Mouse (Mus musculus) intestine, postnatal 0 days (tissue): Measurements from ENCODE around the gene Cyb561d2. TPM values are rescaled to one million over a fixed set of nuclear protein-coding genes. Genes with fewer than 3 reads are reported as not detected.

Source experiments
- ATAC-seq: fragments of 200-750 bp; cut with Nextera tagmentation; 2 replicates; pipeline ENCODE4 v1.8.0; 2017; ENCODE audit warnings: mild to moderate bottlenecking, moderate TSS enrichment, moderate library complexity
- H3K27ac ChIP-seq: fragments of 300-500 bp; sonication (generic); 2 replicates; pipeline ENCODE4 v1.5.1; 2014; ENCODE audit warnings: mild to moderate bottlenecking, low read depth, low read length, moderate library complexity
- H3K27me3 ChIP-seq: fragments of 300-500 bp; sonication (generic); replicated peaks from 2 replicates; pipeline ENCODE4 v1.6.1; 2014; ENCODE audit warnings: low read length, mixed read lengths; ENCODE audit not compliant: control insufficient read depth, insufficient read depth
- H3K36me3 ChIP-seq: fragments of 300-500 bp; sonication (generic); 2 replicates; pipeline ENCODE4 v1.6.1; 2014; ENCODE audit warnings: mild to moderate bottlenecking, moderate library complexity; ENCODE audit not compliant: control insufficient read depth, insufficient read depth
- H3K4me1 ChIP-seq: fragments of 300-500 bp; sonication (generic); replicated peaks from 2 replicates; pipeline ENCODE4 v1.6.1; 2014; ENCODE audit warnings: antibody characterized with exemption, low read length, mixed read lengths; ENCODE audit not compliant: control insufficient read depth, insufficient read depth
- H3K4me2 ChIP-seq: fragments of 300-500 bp; sonication (generic); replicated peaks from 2 replicates; pipeline ENCODE4 v1.6.1; 2014; ENCODE audit warnings: low read depth, mild to moderate bottlenecking, moderate library complexity
- H3K4me3 ChIP-seq: fragments of 300-500 bp; sonication (generic); 2 replicates; pipeline ENCODE4 v1.5.1; 2014; ENCODE audit warnings: low read depth, low read length
- H3K9ac ChIP-seq: fragments of 300-500 bp; sonication (generic); 2 replicates; pipeline ENCODE4 v1.6.1; 2014; ENCODE audit warnings: mild to moderate bottlenecking, low read depth, low read length
- H3K9me3 ChIP-seq: fragments of 300-500 bp; sonication (generic); 2 replicates; pipeline ENCODE4 v1.6.1; 2016; ENCODE audit warnings: mixed run types; ENCODE audit not compliant: control insufficient read depth
- CTCF ChIP-seq: sonication (generic); IDR thresholded peaks from 2 replicates; pipeline ENCODE4 v1.5.1; 2016; ENCODE audit warnings: low read depth, mild to moderate bottlenecking, control low read depth, antibody characterized with exemption, moderate library complexity
- WGBS: fragments of 180-500 bp; shearing (Covaris S2); extraction: QIAGEN DNeasy Blood & Tissue Kit; methylation state at CpG from one replicate; pipeline ENCODE4 v1.1.7; 2014; 5-methylcytosine and 5-hydroxymethylcytosine counted together
- polyA plus RNA-seq: library from polyadenylated mRNA; unstranded; fragments of >200 nt; fragmentation: Nextera tagmentation; extraction: Ambion mirVana; gene quantifications from 2 replicates; pipeline ENCODE4 v1.2.1, GENCODE M21; 2015

The Cyb561d2 gene
- polyA plus RNA-seq = 36.3 and 38.9 TPM in 2 replicates

DNA sequence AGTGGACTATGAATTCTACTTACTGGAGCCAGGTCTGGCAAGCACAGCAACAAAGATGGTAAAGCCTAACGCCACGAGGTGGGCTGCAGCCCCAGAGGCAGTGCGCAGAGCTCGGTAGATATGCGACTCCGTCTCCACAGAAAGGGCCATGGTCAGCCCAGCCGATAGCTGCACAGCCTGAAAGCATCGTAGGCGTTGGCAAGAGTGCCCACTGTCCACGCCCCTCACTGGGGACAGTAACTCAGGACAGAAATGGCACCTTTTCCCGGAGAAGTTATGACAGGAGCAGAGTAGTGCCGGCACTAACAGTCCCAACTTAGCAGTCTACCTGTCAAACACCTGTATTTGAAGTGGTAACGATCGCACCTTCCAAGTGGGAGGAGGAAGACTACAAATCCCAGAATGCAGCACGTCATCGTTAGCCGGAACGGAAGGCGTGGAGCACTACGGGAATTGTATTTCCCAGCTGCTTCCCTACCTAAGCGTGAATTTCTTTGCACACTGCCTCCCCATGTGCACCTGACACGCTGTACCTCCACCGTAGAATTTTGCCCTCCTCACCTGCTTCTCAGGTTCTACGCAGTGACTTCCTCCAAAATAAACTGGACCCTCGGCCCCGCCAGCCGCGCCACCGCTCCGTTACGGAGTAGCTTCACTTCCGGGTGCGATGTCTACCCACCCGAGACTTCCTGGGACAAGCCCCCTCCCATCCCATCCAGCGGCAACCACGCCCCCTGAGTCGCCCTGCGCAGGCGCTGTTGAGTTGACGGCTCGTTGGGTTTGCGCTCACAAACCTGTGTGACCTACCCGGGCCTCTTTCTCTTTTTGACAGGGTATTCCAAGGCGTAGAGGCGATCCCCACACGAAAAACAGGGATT lies at the start of gene Cyb561d2, which contains the start of gene Nprl2:
Gene Cyb561d2, minus strand, starts transcription at position 720 of the 878 bp plus-strand sequence.
Gene Nprl2, plus strand, starts transcription at position 753 of the 878 bp plus-strand sequence.
- Histone ChIP-seq H3K36me3 (peaks cover 38% of the 10 kb centered on the region), H3K9ac (peak within 1 kb of the TSS; percentile 57), H3K4me1 (peaks cover 1% of the 10 kb centered on the region), H3K4me2 (peak within 1 kb of the TSS; percentile 85), H3K9me3 (no peaks in the 10 kb centered on the region), H3K27me3 (no peaks in the 10 kb centered on the region), H3K4me3 (peak within 1 kb of the TSS; percentile 69), H3K27ac (no peak within 1 kb of the TSS; the same call in 1 of the 2 replicates)
- ATAC-seq = peak; percentile 85
- no peak; the same call in 1 of the 2 replicates for TF ChIP-seq CTCF
- WGBS = under 1% methylated on average over 46 of the region's 46 CpGs

DNA sequence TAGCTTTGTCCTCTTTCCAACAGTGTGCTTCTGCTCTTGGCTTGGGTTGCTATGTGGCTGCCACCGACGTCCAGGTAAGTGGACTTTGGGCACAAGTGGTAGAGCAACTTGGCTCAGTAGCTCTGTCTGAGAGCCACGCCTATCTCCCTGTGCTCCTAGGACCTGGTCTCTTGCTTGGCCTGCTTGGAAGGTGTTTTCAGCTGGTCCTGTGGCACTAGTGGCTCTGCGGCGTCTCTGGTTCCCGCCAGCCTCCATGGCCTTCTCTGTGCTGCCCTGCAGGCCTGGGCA lies 48.7 kb upstream of the Cyb561d2 start:
- H3K9me3 ChIP-seq = no peaks in the 10 kb centered on the region
- H3K4me1 ChIP-seq = peaks cover 4% of the 10 kb centered on the region; the same call in 1 of the 2 replicates
- no peaks in the 10 kb centered on the region for H3K27me3 ChIP-seq
- H3K27ac ChIP-seq = peak overlapping the region; percentile 95
- peak overlapping the region; percentile 26; the same call in 1 of the 2 replicates for H3K9ac ChIP-seq
- TF ChIP-seq CTCF = no peak
- H3K36me3 ChIP-seq = peaks cover 37% of the 10 kb centered on the region
- ATAC-seq = peak; percentile 20; the same call in 1 of the 2 replicates
- H3K4me2 ChIP-seq = peak overlapping the region; percentile 60
- peak overlapping the region; percentile 26 for H3K4me3 ChIP-seq
- 47% methylated on average over 6 of the region's 6 CpGs for WGBS

DNA sequence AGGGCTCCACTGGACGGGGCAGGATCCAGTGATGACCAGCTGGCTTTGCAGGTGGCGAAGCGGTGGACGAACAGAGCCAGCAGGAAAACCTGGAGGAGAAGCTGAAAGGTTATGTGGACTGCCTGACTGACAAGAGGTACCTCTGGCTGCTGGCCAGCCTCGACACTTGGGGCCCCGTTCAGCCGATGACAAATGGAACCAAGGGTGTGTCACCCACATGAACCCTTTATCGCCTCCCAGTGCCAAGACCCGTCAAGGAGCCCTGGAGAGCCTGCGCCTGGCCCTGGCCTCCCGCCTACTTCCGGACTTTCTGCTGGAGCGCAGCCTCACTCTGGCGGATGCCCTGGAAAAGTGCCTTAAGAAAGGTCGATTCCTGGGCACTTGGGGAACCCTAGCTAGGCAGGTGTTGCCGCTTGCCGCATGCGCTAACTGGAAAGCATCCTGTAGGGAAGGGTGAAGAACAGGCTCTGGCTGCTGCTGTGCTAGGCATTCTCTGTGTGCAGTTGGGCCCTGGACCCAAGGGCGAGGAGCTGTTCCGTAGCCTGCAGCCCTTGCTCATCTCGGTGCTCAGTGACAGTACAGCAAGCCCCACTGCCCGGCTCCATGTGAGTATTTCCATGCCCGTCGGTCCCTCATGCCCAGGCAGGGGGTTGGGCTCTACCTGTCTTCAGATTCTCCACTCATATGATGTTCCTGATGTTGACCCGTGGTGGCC lies 48.2 kb upstream of the Cyb561d2 start:
- peak overlapping the region; percentile 26 for H3K4me3 ChIP-seq
- H3K9ac ChIP-seq = peak overlapping the region; percentile 26; the same call in 1 of the 2 replicates
- no peaks in the 10 kb centered on the region for H3K9me3 ChIP-seq
- ATAC-seq = peak; percentile 42
- WGBS = 49% methylated on average over 25 of the region's 25 CpGs
- peaks cover 4% of the 10 kb centered on the region; the same call in 1 of the 2 replicates for H3K4me1 ChIP-seq
- peaks cover 37% of the 10 kb centered on the region for H3K36me3 ChIP-seq
- H3K27ac ChIP-seq = peak overlapping the region; percentile 95
- peak overlapping the region; percentile 60 for H3K4me2 ChIP-seq
- peak; percentile 54 for TF ChIP-seq CTCF
- no peaks in the 10 kb centered on the region for H3K27me3 ChIP-seq

DNA sequence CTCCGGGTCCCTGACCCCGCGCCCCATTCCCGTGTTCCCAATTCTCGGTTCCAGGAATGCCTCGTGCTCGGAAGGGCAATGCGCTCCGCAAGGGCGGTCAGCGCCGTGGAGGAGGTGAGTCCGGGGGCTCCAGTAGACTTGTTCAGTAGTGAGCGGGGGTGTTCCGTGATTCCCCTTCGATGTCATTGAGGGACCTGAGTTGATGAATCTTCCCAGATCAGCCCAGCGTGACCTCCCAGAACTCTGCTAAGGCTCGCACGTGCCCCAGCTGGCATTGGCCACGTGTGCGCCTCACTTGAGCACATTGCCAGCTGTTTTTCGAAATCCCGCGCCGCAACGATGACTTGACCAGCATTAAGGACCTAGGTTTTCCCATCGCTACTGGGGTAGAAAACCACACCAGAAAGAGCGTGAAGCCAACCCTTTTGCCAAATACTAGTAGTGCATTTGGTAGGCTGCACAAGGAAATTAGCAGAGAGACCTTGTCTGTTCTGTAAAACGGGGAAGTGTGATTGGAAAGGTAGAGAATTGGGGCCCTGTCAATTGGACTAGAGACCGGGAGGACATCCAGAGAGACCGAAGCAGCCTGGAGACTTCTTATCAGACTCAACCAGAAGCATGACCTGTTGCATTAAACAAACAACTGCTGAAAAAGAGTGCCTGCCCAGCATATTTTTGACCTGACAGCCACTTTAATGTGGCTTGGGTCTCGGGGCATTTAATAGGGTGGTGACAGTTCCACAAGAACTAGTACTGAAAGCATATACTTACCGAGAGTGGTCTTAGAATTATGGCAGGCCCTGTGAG lies 46.0 kb upstream of the Cyb561d2 start:
- H3K4me2 ChIP-seq = peak overlapping the region; percentile 87
- no peak for TF ChIP-seq CTCF
- H3K36me3 ChIP-seq = peaks cover 41% of the 10 kb centered on the region
- no peaks in the 10 kb centered on the region for H3K9me3 ChIP-seq
- H3K9ac ChIP-seq = peak overlapping the region; percentile 47
- H3K27me3 ChIP-seq = no peaks in the 10 kb centered on the region
- H3K4me1 ChIP-seq = peaks cover 4% of the 10 kb centered on the region; the same call in 1 of the 2 replicates
- peak; percentile 2; the same call in 1 of the 2 replicates for ATAC-seq
- peak overlapping the region; percentile 70 for H3K4me3 ChIP-seq
- no peak overlapping the region for H3K27ac ChIP-seq
- WGBS = 1% methylated on average over 33 of the region's 33 CpGs

DNA sequence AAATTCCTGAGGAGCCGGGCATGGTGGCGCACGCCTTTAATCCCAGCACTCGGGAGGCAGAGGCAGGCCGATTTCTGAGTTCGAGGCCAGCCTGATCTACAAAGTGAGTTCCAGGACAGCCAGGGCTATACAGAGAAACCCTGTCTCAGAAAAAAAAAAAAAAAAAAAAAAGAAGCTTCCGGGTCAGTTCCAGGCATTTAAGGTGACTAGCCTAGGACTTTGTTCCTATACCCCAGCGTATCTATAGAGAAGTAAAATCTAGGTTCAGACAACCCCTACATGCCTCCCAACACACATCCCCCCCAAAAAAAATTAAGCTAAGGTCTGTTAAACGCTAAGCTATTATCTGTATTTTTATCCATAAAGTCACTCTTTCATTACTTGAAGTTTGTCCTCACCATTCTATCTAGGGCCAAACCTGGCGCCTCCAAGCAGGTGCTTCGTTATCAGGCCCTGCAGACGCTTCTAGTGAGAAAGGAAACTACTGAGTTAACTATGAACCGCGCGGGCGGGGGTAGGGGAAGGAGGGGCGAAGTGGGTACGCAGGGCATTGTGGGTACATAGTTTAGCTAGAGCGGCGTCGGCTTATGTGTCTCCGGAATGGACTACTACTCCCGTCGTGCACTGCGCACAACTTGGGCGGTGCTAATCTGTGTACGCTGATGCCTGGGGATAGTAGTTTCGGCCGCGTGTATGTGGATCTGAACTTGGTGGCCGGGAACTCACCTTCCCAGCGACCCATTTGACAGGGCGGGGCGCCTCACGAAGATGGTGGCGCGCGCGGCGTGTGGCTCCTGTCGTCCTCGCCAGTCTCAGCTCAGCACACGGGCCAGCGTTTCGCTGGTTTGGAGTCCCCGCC lies 45.2 kb upstream of the Cyb561d2 start, which contains the start of gene Ifrd2:
Gene Ifrd2, plus strand, starts transcription at position 669 of the 859 bp plus-strand sequence.
- peak; percentile 92 for ATAC-seq
- no peaks in the 10 kb centered on the region for H3K27me3 ChIP-seq

More for the DNA sequence above, 45.2 kb upstream of the Cyb561d2 start, which contains the start of gene Ifrd2:
- peaks cover 4% of the 10 kb centered on the region; the same call in 1 of the 2 replicates for H3K4me1 ChIP-seq
- TF ChIP-seq CTCF = no peak; the same call in 1 of the 2 replicates
- H3K4me2 ChIP-seq = peak within 1 kb of the TSS; percentile 87
- 9% methylated on average over 46 of the region's 46 CpGs for WGBS
- H3K27ac ChIP-seq = peak within 1 kb of the TSS; percentile 78
- no peaks in the 10 kb centered on the region for H3K9me3 ChIP-seq
- H3K9ac ChIP-seq = peak within 1 kb of the TSS; percentile 47
- peaks cover 37% of the 10 kb centered on the region for H3K36me3 ChIP-seq
- peak within 1 kb of the TSS; percentile 70 for H3K4me3 ChIP-seq
